Mouse (Mus musculus) megakaryocyte, adult 5-6 weeks (primary cell): Measurements from ENCODE around the gene Glipr2. TPM values are rescaled to one million over a fixed set of nuclear protein-coding genes. Genes with fewer than 3 reads are reported as not detected.
A peak's percentile ranks its signal among the peaks of the same experiment; 100 is the strongest.

Source experiments
- ATAC-seq: 2 replicates; pipeline ENCODE4 v1.8.0; 2016; ENCODE audit warnings: mild to moderate bottlenecking, inconsistent platforms; ENCODE audit not compliant: poor library complexity, severe bottlenecking
- total RNA-seq, 2 experiments: library from RNA; stranded (forward) in 1 of 2; stranded (reverse) in 1 of 2; fragments of 153-499, 151-499 nt in 1 of 2; fragments of 221-1000, 200-1000 nt in 1 of 2; gene quantifications; 2 replicates each; pipeline versions ENCODE4 v1.2.3 to v1.2.4; 2015 to 2017

Gene Glipr2
- total RNA-seq, 2 experiments from 2014 or later, result 149 to 224 TPM

GRCm38 (mm10) chr4:43970393-43971330, 13.5 kb downstream of the Glipr2 start:
- ATAC-seq, result no peak

- peak; percentile 13; the same call in 1 of the 2 replicates for ATAC-seq
Measured at GRCm38 (mm10) chr4:43971541-43972136, 14.4 kb downstream of the Glipr2 start.

GRCm38 (mm10) chr4:43972137-43972591, 15.0 kb downstream of the Glipr2 start:
- ATAC-seq, result peak; percentile 75

GRCm38 (mm10) chr4:43973526-43973981, 16.4 kb downstream of the Glipr2 start:
- ATAC-seq, result peak; percentile 72

- no peak for ATAC-seq
Measured at GRCm38 (mm10) chr4:43974914-43975616, 17.9 kb downstream of the Glipr2 start.

- no peak for ATAC-seq
Measured at GRCm38 (mm10) chr4:43976223-43976740, 19.1 kb downstream of the Glipr2 start.

- ATAC-seq, result no peak
Measured at GRCm38 (mm10) chr4:43978521-43979443, 21.6 kb downstream of the Glipr2 start.

GRCm38 (mm10) chr4:43979746-43980145, 22.5 kb downstream of the Glipr2 start:
- ATAC-seq, result no peak

- no peak for ATAC-seq
Measured at GRCm38 (mm10) chr4:43980236-43980635, 23.0 kb downstream of the Glipr2 start.

- no peak for ATAC-seq
Measured at GRCm38 (mm10) chr4:43980846-43981245, 23.6 kb downstream of the Glipr2 start.

GRCm38 (mm10) chr4:43981251-43981650, 24.1 kb downstream of the Glipr2 start:
- ATAC-seq, result no peak

GRCm38 (mm10) chr4:43982053-43982732, 25.0 kb downstream of the Glipr2 start:
- peak; percentile 99 for ATAC-seq

- ATAC-seq, result no peak
Measured at GRCm38 (mm10) chr4:43983181-43983580, 26.0 kb downstream of the Glipr2 start, which contains the start of gene Ccin. TSS of gene Ccin (plus strand) at chr4:43983483.

GRCm38 (mm10) chr4:43983756-43984155, 26.6 kb downstream of the Glipr2 start:
- ATAC-seq, result no peak

GRCm38 (mm10) chr4:43984326-43984725, 27.1 kb downstream of the Glipr2 start:
- no peak for ATAC-seq

- no peak for ATAC-seq
Measured at GRCm38 (mm10) chr4:43988976-43989375, 31.8 kb downstream of the Glipr2 start.

GRCm38 (mm10) chr4:43993072-43993471, 35.9 kb downstream of the Glipr2 start:
- ATAC-seq, result no peak

- no peak for ATAC-seq
Measured at GRCm38 (mm10) chr4:43994342-43994741, 37.1 kb downstream of the Glipr2 start.

GRCm38 (mm10) chr4:44003622-44004021, 46.4 kb downstream of the Glipr2 start:
- no peak for ATAC-seq
